Mouse (Mus musculus) G1E (cell line): Measurements from ENCODE around the gene Galc. TPM values are rescaled to one million over a fixed set of nuclear protein-coding genes. Genes with fewer than 3 reads are reported as not detected.

ENCODE experiments used
- ATAC-seq: 2 replicates; pipeline ENCODE4 v1.8.0; 2016; ENCODE audit warnings: mild to moderate bottlenecking; ENCODE audit not compliant: insufficient number of reproducible peaks, poor library complexity, low FRiP score, severe bottlenecking; ENCODE audit errors: extremely low read depth
- DNase-seq: peaks from one replicate; pipeline ENCODE4 v3.0.0; 2012; ENCODE audit warnings: low spot score
- H3K27me3 ChIP-seq: 2 replicates; pipeline ENCODE4 v1.6.1; 2012; ENCODE audit warnings: mild to moderate bottlenecking, low read length, inconsistent platforms; ENCODE audit not compliant: insufficient read depth
- H3K36me3 ChIP-seq: replicated peaks from 2 replicates; pipeline ENCODE3; 2012; ENCODE audit warnings: mild to moderate bottlenecking, inconsistent platforms
- H3K4me1 ChIP-seq: 2 replicates; pipeline ENCODE4 v1.6.1; 2012; ENCODE audit warnings: low read depth, low read length, inconsistent platforms, mixed read lengths; ENCODE audit not compliant: insufficient read depth
- H3K4me3 ChIP-seq: 2 replicates; pipeline ENCODE4 v1.5.1; 2012; ENCODE audit warnings: low read depth, mild to moderate bottlenecking, inconsistent platforms, low read length, moderate library complexity, mixed read lengths
- H3K9me3 ChIP-seq: replicated peaks from 2 replicates; pipeline ENCODE4 v1.6.1; 2012; ENCODE audit warnings: inconsistent platforms
- CTCF ChIP-seq: IDR thresholded peaks from 2 replicates; pipeline ENCODE4 v1.5.1; 2012; ENCODE audit warnings: low read depth, low read length, inconsistent platforms, mixed read lengths
- GATA1 ChIP-seq: IDR thresholded peaks from 2 replicates; pipeline ENCODE4 v1.6.1; 2012; ENCODE audit warnings: borderline replicate concordance, low read length, inconsistent platforms, mixed read lengths
- GATA2 ChIP-seq: IDR thresholded peaks from 2 replicates; pipeline ENCODE4 v1.6.1; 2012; ENCODE audit warnings: low read depth, low read length, inconsistent platforms, borderline replicate concordance
- POLR2AphosphoS5 ChIP-seq: IDR thresholded peaks from 2 replicates; pipeline ENCODE4 v1.6.1; 2012; ENCODE audit warnings: low read depth, low read length, inconsistent platforms; ENCODE audit not compliant: insufficient replicate concordance
- TAL1 ChIP-seq: conservative IDR thresholded peaks from 2 replicates; pipeline ENCODE4 v1.6.1; 2012; ENCODE audit warnings: low read depth, low read length, inconsistent platforms, mixed read lengths
- polyA plus RNA-seq: library from polyadenylated mRNA; stranded (reverse); fragments of >175 nt; gene quantifications from 2 replicates; pipeline ENCODE4 v1.2.3, GENCODE M21; 2012
- total RNA-seq, 2 experiments: library from RNA; stranded (forward) in 1 of 2; stranded (reverse) in 1 of 2; fragments of 200-1000 nt in 1 of 2; fragments of >200 nt in 1 of 2; fragmentation: Nextera tagmentation in 1 of 2; gene quantifications; 2 replicates each; pipeline ENCODE4 v1.2.3; 2014 to 2017

Gene Galc
- total and polyA plus RNA-seq, 3 experiments = 10.1 to 174 (median 131) TPM

- Histone ChIP-seq H3K4me1 (peaks cover 75% of the 10 kb centered on the region), H3K36me3 (peaks cover 18% of the 10 kb centered on the region), H3K4me3 (peak overlapping the region; percentile 86), H3K27me3 (no peaks in the 10 kb centered on the region), H3K9me3 (no peaks in the 10 kb centered on the region)
- DNase-seq = no peak
- ATAC-seq = no peak; the same call in 1 of the 2 replicates
- TF ChIP-seq CTCF (no peak), POLR2AphosphoS5 (no peak), GATA2 (no peak), GATA1 (no peak), TAL1 (no peak)
These were observed 226 bp upstream of the Galc start for GRCm38 (mm10) chr12:98259518-98259852.

GRCm38 (mm10) chr12:98258371-98258844 lies 851 bp downstream of the Galc start:
- peaks cover 73% of the 10 kb centered on the region for H3K4me1 ChIP-seq
- ATAC-seq (no peak), DNase-seq (no peak)
- H3K9me3 ChIP-seq = no peaks in the 10 kb centered on the region
- H3K4me3 ChIP-seq = peak overlapping the region; percentile 86
- H3K27me3 ChIP-seq = no peaks in the 10 kb centered on the region
- no peak for TF ChIP-seq CTCF
- no peak for TF ChIP-seq TAL1
- no peak for TF ChIP-seq GATA1
- TF ChIP-seq POLR2AphosphoS5 = no peak
- no peak for TF ChIP-seq GATA2
- H3K36me3 ChIP-seq = peaks cover 29% of the 10 kb centered on the region

GRCm38 (mm10) chr12:98255373-98255995 lies 3.8 kb downstream of the Galc start:
- H3K4me1 ChIP-seq = peaks cover 50% of the 10 kb centered on the region
- no peaks in the 10 kb centered on the region for H3K27me3 ChIP-seq
- DNase-seq = no peak
- H3K4me3 ChIP-seq = no peak overlapping the region
- peak; percentile 50 for ATAC-seq
- no peaks in the 10 kb centered on the region for H3K9me3 ChIP-seq
- peaks cover 55% of the 10 kb centered on the region for H3K36me3 ChIP-seq
- no peak for TF ChIP-seq CTCF
- no peak for TF ChIP-seq POLR2AphosphoS5
- TF ChIP-seq GATA2 = no peak
- no peak for TF ChIP-seq TAL1
- TF ChIP-seq GATA1 = no peak

- Histone ChIP-seq H3K9me3 (no peaks in the 10 kb centered on the region), H3K4me1 (peaks cover 43% of the 10 kb centered on the region), H3K4me3 (no peak overlapping the region), H3K27me3 (no peaks in the 10 kb centered on the region), H3K36me3 (peaks cover 68% of the 10 kb centered on the region)
- DNase-seq = no peak
- no peak for ATAC-seq
- TF ChIP-seq POLR2AphosphoS5 = no peak
- TF ChIP-seq GATA1 = no peak
- TF ChIP-seq GATA2 = no peak
- TF ChIP-seq CTCF = no peak
- TF ChIP-seq TAL1 = no peak
These were observed 6.8 kb downstream of the Galc start for GRCm38 (mm10) chr12:98252417-98252816.

DNA sequence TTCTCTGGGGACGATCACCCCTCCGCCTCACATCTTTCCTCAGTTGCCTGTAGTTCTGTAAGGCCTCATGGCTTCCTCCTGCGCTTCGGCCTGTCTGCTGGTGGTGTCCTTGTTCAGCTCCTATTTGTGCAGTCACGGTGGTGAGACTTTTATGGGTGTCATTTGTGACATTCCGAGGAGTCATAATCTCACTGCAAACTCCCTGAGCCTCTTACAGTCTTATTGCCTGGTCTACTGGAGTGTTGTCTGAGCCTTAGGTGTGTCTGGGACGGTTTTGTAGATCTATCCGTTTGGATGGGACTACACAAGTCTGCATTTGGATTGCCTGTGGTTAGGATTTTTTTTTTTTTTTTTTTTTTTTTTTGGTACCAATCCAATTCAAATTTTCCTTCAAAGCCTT lies 8.9 kb downstream of the Galc start:
- Histone ChIP-seq H3K4me3 (no peak overlapping the region), H3K4me1 (peaks cover 40% of the 10 kb centered on the region), H3K9me3 (no peaks in the 10 kb centered on the region), H3K36me3 (peaks cover 65% of the 10 kb centered on the region), H3K27me3 (no peaks in the 10 kb centered on the region)
- ATAC-seq (no peak), DNase-seq (no peak)
- TF ChIP-seq TAL1 (no peak), POLR2AphosphoS5 (no peak), CTCF (no peak), GATA2 (no peak), GATA1 (no peak)

DNA sequence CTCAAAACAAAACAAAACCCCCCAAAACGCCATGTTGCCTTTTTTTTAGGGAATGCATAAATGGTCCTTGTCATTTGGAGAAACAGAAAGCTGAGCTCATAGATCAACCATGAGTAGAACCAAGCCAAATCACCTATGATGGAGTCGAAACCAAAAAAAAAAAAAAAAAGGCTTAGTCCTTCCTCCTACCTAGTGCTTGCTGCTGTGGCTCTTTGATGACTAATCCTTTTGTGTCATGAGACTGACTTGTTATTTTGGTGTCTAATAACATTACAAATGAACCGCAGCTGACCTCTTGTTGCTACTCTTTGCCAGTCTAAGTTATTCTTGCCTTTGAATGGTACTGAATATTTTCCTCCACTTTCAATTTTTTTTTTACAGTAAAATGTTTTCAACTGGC lies 9.6 kb downstream of the Galc start:
- no peaks in the 10 kb centered on the region for H3K27me3 ChIP-seq
- no peak for TF ChIP-seq GATA2
- DNase-seq (no peak), ATAC-seq (peak; percentile 46)
- no peaks in the 10 kb centered on the region for H3K9me3 ChIP-seq
- H3K4me1 ChIP-seq = peaks cover 38% of the 10 kb centered on the region
- H3K4me3 ChIP-seq = no peak overlapping the region
- peaks cover 64% of the 10 kb centered on the region for H3K36me3 ChIP-seq

DNA sequence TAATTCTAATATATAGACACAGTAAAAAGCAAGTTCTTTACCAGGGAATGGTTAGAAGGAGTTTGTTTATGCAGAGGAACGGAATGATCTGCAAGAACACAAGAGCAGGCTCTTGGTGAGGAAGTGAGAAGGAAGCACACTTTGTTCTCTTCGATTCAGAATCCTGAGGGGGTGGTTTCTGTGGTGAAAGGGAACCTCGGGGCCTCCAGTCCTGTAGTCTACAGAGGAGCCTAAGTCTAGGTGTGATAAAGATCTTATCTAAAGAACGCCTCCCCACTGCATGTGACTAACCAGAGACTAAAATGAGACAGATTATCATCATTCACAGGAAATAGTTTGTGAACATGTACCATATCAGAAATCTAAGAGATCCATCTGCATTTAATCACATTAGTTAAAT lies 12.4 kb downstream of the Galc start:
- Histone ChIP-seq H3K4me3 (no peak overlapping the region), H3K9me3 (no peaks in the 10 kb centered on the region), H3K4me1 (peaks cover 39% of the 10 kb centered on the region), H3K27me3 (no peaks in the 10 kb centered on the region), H3K36me3 (peaks cover 62% of the 10 kb centered on the region)
- peak; percentile 93 for ATAC-seq
- DNase-seq = peak; percentile 52
- TF ChIP-seq GATA2 (no peak), TAL1 (no peak), POLR2AphosphoS5 (no peak), GATA1 (no peak), CTCF (no peak)
